In genomic region chr9:11939851-11940560, GRCm38 (mm10) we compare ENCODE assay signal across 28 mouse cellular contexts.
A peak's percentile ranks its signal among the peaks of the same experiment; 100 is the strongest.
DNase-seq lines count a peak whose midpoint lies in the region; ATAC-seq and TF ChIP-seq lines count a peak whose summit lies in the region.
"Had no signal": no experiment of that assay in that cellular context is flagged by ENCODE, and none has a peak within 500 bp of the region (broad histone marks: within the 10 kb centered on the region; RNA-seq: fewer than 3 reads in every experiment).

No protein-coding gene starts in this region.

- H3K27me3 ChIP-seq in forebrain, embryonic 11.5 days (ENCODE audit: control insufficient read depth, insufficient read depth, low read length) = no peaks in the 10 kb centered on the region
- no peaks in the 10 kb centered on the region for H3K27me3 ChIP-seq in forebrain, embryonic 12.5 days
- no peaks in the 10 kb centered on the region for H3K27me3 ChIP-seq in ES-Bruce4 (ENCODE audit: control insufficient read depth, insufficient read depth, low read length, poor library complexity, severe bottlenecking)
- H3K27me3 ChIP-seq: embryonic facial prominence, embryonic 13.5 days; heart, embryonic 13.5 days; hindbrain, embryonic 12.5 days; hindbrain, embryonic 15.5 days; intestine, embryonic 15.5 days had no signal

- no peak for TF ChIP-seq CTCF in ES-Bruce4 (IDR thresholded peaks at IDR 0.05; ENCODE audit: low read depth, low read length)

- H3K4me3 ChIP-seq in forebrain, embryonic 11.5 days (ENCODE audit: low read depth, low read length) = no peak overlapping the region
- H3K4me3 ChIP-seq in forebrain, embryonic 12.5 days (replicated peaks) = no peak overlapping the region
- H3K4me3 ChIP-seq in ES-Bruce4 (ENCODE audit: low read depth, low read length) (no peak overlapping the region), ES-E14 (ENCODE audit: insufficient read depth in 1 of 2, low read depth in 1 of 2, low read length in 2 of 2, poor library complexity in 1 of 2, severe bottlenecking in 1 of 2) (no peak overlapping the region)
- H3K4me3 ChIP-seq: embryonic facial prominence, embryonic 10.5 days; embryonic facial prominence, embryonic 13.5 days; erythroblast, embryonic 14.5 days; heart, adult 2 months; heart, embryonic 10.5 days; heart, embryonic 13.5 days; hindbrain, embryonic 12.5 days; hindbrain, embryonic 15.5 days; intestine, embryonic 15.5 days had no signal

- in situ Hi-C loops in ES-E14 (cut with MboI; ENCODE audit: low sequenced_read_pairs in 2 of 2, unreplicated experiment in 2 of 2) = loop anchor here in 1 of 2 experiments (25.0 kb wide), 1 partner anchor 1822 kb away; no protein-coding TSS in a partner anchor

- H3K4me2 ChIP-seq in forebrain, embryonic 11.5 days (ENCODE audit: low read depth, low read length, severe bottlenecking) = no peak overlapping the region
- no peak overlapping the region for H3K4me2 ChIP-seq in forebrain, embryonic 12.5 days
- H3K4me2 ChIP-seq: embryonic facial prominence, embryonic 13.5 days; heart, embryonic 13.5 days; hindbrain, embryonic 12.5 days; hindbrain, embryonic 15.5 days; intestine, embryonic 15.5 days had no signal

- no peak for DNase-seq in forebrain, embryonic 11.5 days (ENCODE audit: low spot score)
- DNase-seq in ES-E14 (ENCODE audit: low read depth, low spot score) = peak; percentile 13
- DNase-seq in heart, adult 11 months = no peak
- DNase-seq: adrenal gland, adult 2 months; adrenal gland, postnatal 14 days; cerebellum, adult 11 months; cerebellum, adult 2 months; cerebellum, adult 9-11 months; cerebellum, postnatal 25 days; forebrain, postnatal 0 days; gastrocnemius, postnatal 25 days; heart, adult 2 months; heart, postnatal 14 days; heart, postnatal 4 days; kidney, adult 11 months; kidney, adult 8-10 months had no signal

- no peak overlapping the region for H3K9ac ChIP-seq in forebrain, embryonic 11.5 days (ENCODE audit: low read length)
- H3K9ac ChIP-seq in forebrain, embryonic 12.5 days = no peak overlapping the region
- H3K9ac ChIP-seq in ES-Bruce4 (ENCODE audit: low read depth, poor library complexity, severe bottlenecking) = no peak overlapping the region
- no peak overlapping the region for H3K9ac ChIP-seq in ES-E14 (ENCODE audit: insufficient read depth, low read depth, low read length, poor library complexity, severe bottlenecking)
- H3K9ac ChIP-seq: embryonic facial prominence, embryonic 13.5 days; forebrain, postnatal 0 days; heart, embryonic 13.5 days; hindbrain, embryonic 12.5 days; hindbrain, embryonic 15.5 days; intestine, embryonic 15.5 days had no signal

- no peak for TF ChIP-seq POLR2A in ES-Bruce4 (IDR thresholded peaks at IDR 0.05; ENCODE audit: insufficient read depth, low read length)

- ATAC-seq in forebrain, embryonic 11.5 days (replicated peaks; ENCODE audit: low FRiP score) = peak; percentile 66; the same call in 1 of the 2 replicates
- no peak for ATAC-seq in forebrain, embryonic 12.5 days (ENCODE audit: low FRiP score)
- ATAC-seq in frontal cortex, adult (ENCODE audit: low TSS enrichment) = no peak
- ATAC-seq: forebrain, embryonic 14.5 days; forebrain, postnatal 0 days; intestine, embryonic 15.5 days had no signal

- peak; percentile 61; the same call in 1 of the 2 replicates for TF ChIP-seq EP300 in ES-Bruce4 (IDR thresholded peaks at IDR 0.05; ENCODE audit: insufficient read depth, low read depth, low read length)

- WGBS in forebrain, embryonic 11.5 days = 23% methylated on average over 2 of the region's 2 CpGs
- 29% methylated on average over 2 of the region's 2 CpGs for WGBS in forebrain, embryonic 12.5 days

- H3K9me3 ChIP-seq in forebrain, embryonic 11.5 days (ENCODE audit: control insufficient read depth, low read length) = no peaks in the 10 kb centered on the region
- no peaks in the 10 kb centered on the region for H3K9me3 ChIP-seq in forebrain, embryonic 12.5 days
- H3K9me3 ChIP-seq in ES-Bruce4 (replicated peaks; ENCODE audit: control insufficient read depth, insufficient read depth, low read length, poor library complexity, severe bottlenecking) (peaks cover 21% of the 10 kb centered on the region), ES-E14 (ENCODE audit: control insufficient read depth, insufficient read depth, low read depth, low read length) (peaks cover 3% of the 10 kb centered on the region; the same call in 1 of the 2 replicates)
- H3K9me3 ChIP-seq: embryonic facial prominence, embryonic 10.5 days; embryonic facial prominence, embryonic 13.5 days; heart, embryonic 10.5 days; heart, embryonic 13.5 days; hindbrain, embryonic 12.5 days; hindbrain, embryonic 15.5 days; intestine, embryonic 15.5 days had no signal

- no peaks in the 10 kb centered on the region for H3K36me3 ChIP-seq in forebrain, embryonic 11.5 days (ENCODE audit: control insufficient read depth, insufficient read depth, low read length)
- H3K36me3 ChIP-seq in forebrain, embryonic 12.5 days (replicated peaks) = no peaks in the 10 kb centered on the region
- H3K36me3 ChIP-seq in ES-Bruce4 (ENCODE audit: control insufficient read depth, insufficient read depth, low read length, poor library complexity, severe bottlenecking) = no peaks in the 10 kb centered on the region; the same call in 1 of the 2 replicates
- no peaks in the 10 kb centered on the region for H3K36me3 ChIP-seq in ES-E14 (ENCODE audit: control insufficient read depth, insufficient read depth, low read length, poor library complexity, severe bottlenecking)
- H3K36me3 ChIP-seq: embryonic facial prominence, embryonic 10.5 days; embryonic facial prominence, embryonic 13.5 days; heart, embryonic 10.5 days; heart, embryonic 13.5 days; hindbrain, embryonic 12.5 days; hindbrain, embryonic 15.5 days; intestine, embryonic 15.5 days had no signal

- no peaks in the 10 kb centered on the region for H3K4me1 ChIP-seq in forebrain, embryonic 11.5 days (replicated peaks; ENCODE audit: control insufficient read depth, insufficient read depth, low read length)
- H3K4me1 ChIP-seq in forebrain, embryonic 12.5 days = no peaks in the 10 kb centered on the region
- H3K4me1 ChIP-seq in ES-Bruce4 (ENCODE audit: control insufficient read depth, insufficient read depth, low read length) = no peaks in the 10 kb centered on the region
- H3K4me1 ChIP-seq in ES-E14 (ENCODE audit: control insufficient read depth in 2 of 2, insufficient read depth in 2 of 2, low read length in 2 of 2, poor library complexity in 1 of 2) = peaks cover 0 to 11% of the 10 kb centered on the region in 2 experiments; a peak in 1 of 4 replicates
- H3K4me1 ChIP-seq: embryonic facial prominence, embryonic 13.5 days; heart, embryonic 10.5 days; heart, embryonic 13.5 days; hindbrain, embryonic 12.5 days; hindbrain, embryonic 15.5 days; intestine, embryonic 15.5 days had no signal

- H3K27ac ChIP-seq in forebrain, embryonic 11.5 days (ENCODE audit: low read depth, low read length) = no peak overlapping the region
- no peak overlapping the region for H3K27ac ChIP-seq in forebrain, embryonic 12.5 days
- H3K27ac ChIP-seq in ES-Bruce4 (ENCODE audit: insufficient read depth, low read length) = peak overlapping the region; percentile 88
- peak overlapping the region; percentile 77 for H3K27ac ChIP-seq in ES-E14 (ENCODE audit: insufficient read depth, low read depth, low read length, poor library complexity, severe bottlenecking)
- H3K27ac ChIP-seq: embryonic facial prominence, embryonic 10.5 days; embryonic facial prominence, embryonic 13.5 days; heart, adult 2 months; heart, embryonic 10.5 days; heart, embryonic 13.5 days; hindbrain, embryonic 12.5 days; hindbrain, embryonic 15.5 days; intestine, embryonic 15.5 days had no signal

TF ChIP-seq in ES-E14, 5 proteins besides CTCF, POLR2A, EP300 and RAD21:
- TF ChIP-seq ZC3H11A (IDR thresholded peaks at IDR 0.05; ENCODE audit: borderline replicate concordance, low read depth, low read length) = no peak
- no peak for TF ChIP-seq CHD2 (IDR thresholded peaks at IDR 0.05; ENCODE audit: low read depth, low read length)
- no peak for TF ChIP-seq ZNF384 (IDR thresholded peaks at IDR 0.05; ENCODE audit: low read depth, low read length)
- no peak for TF ChIP-seq MAFK (IDR thresholded peaks at IDR 0.05; ENCODE audit: insufficient read depth, low read depth, low read length)
- TF ChIP-seq HCFC1 (IDR thresholded peaks at IDR 0.05; ENCODE audit: borderline replicate concordance, insufficient read depth, low read length) = no peak

Comparison
In these comparisons a context has a peak if more than half of its experiments do, and no peak if none do; other contexts are left out.
1. H3K27ac ChIP-seq: peak in ES-Bruce4 (single experiment) and ES-E14 (single experiment); none in forebrain, embryonic 11.5 days (single experiment) and forebrain, embryonic 12.5 days (single experiment).